Mouse (Mus musculus) yolk sac, embryonic 10.5 days (tissue): Measurements from ENCODE around the gene Lypd4.
A peak's percentile ranks its signal among the peaks of the same experiment; 100 is the strongest.

Experiments
- DNase-seq: peaks from one replicate; pipeline ENCODE4 v3.0.0-alpha.2; 2017; ENCODE audit warnings: low spot score

The Lypd4 gene

GRCm38 (mm10) chr7:24887096-24887495 lies 17.4 kb upstream of the Lypd4 start:
- no peak for DNase-seq

- DNase-seq, result no peak
Observed at GRCm38 (mm10) chr7:24886308-24886633, 16.5 kb upstream of the Lypd4 start.

- no peak for DNase-seq
Observed at GRCm38 (mm10) chr7:24885468-24886307, 15.9 kb upstream of the Lypd4 start.

- DNase-seq, result no peak
Observed at GRCm38 (mm10) chr7:24884693-24885291, 15.1 kb upstream of the Lypd4 start.

- peak; percentile 99 for DNase-seq
Observed at GRCm38 (mm10) chr7:24883896-24884692, 14.4 kb upstream of the Lypd4 start, which contains the start of gene Rps19. Gene Rps19 (plus strand): TSS chr7:24884371.

GRCm38 (mm10) chr7:24882416-24883199 lies 12.9 kb upstream of the Lypd4 start:
- DNase-seq, result no peak

GRCm38 (mm10) chr7:24879620-24880019 lies 9.9 kb upstream of the Lypd4 start:
- DNase-seq, result no peak

- no peak for DNase-seq
Observed at GRCm38 (mm10) chr7:24877588-24877987, 7.8 kb upstream of the Lypd4 start.

GRCm38 (mm10) chr7:24869080-24869479 lies 661 bp downstream of the Lypd4 start:
- DNase-seq, result no peak

- DNase-seq, result no peak
Observed at GRCm38 (mm10) chr7:24864156-24864555, 5.6 kb downstream of the Lypd4 start.

- no peak for DNase-seq
Observed at GRCm38 (mm10) chr7:24862853-24863252, 6.9 kb downstream of the Lypd4 start.

GRCm38 (mm10) chr7:24861913-24862312 lies 7.8 kb downstream of the Lypd4 start, which contains the start of gene Gm9844:
Gene Gm9844 (plus strand): TSS chr7:24862213.
- DNase-seq, result no peak

- DNase-seq, result no peak
Observed at GRCm38 (mm10) chr7:24859234-24859633, 10.5 kb downstream of the Lypd4 start.

GRCm38 (mm10) chr7:24856460-24857120 lies 13.2 kb downstream of the Lypd4 start:
- DNase-seq, result no peak

GRCm38 (mm10) chr7:24853695-24854094 lies 16.0 kb downstream of the Lypd4 start:
- no peak for DNase-seq

- DNase-seq, result no peak
Observed at GRCm38 (mm10) chr7:24853233-24853563, 16.5 kb downstream of the Lypd4 start.

GRCm38 (mm10) chr7:24852557-24853232 lies 17.0 kb downstream of the Lypd4 start:
- peak; percentile 27 for DNase-seq

- DNase-seq, result no peak
Observed at GRCm38 (mm10) chr7:24851596-24852325, 18.0 kb downstream of the Lypd4 start.

- peak; percentile 87 for DNase-seq
Observed at GRCm38 (mm10) chr7:24850899-24851303, 18.8 kb downstream of the Lypd4 start.

- peak; percentile 57 for DNase-seq
Observed at GRCm38 (mm10) chr7:24850162-24850561, 19.6 kb downstream of the Lypd4 start.
